In genomic region chr13:60348438-60348837, GRCm38 (mm10) we compare ENCODE assay signal across 19 mouse cellular contexts.
DNase-seq lines count a peak whose midpoint lies in the region; ATAC-seq and TF ChIP-seq lines count a peak whose summit lies in the region.
"Had no signal": no experiment of that assay in that cellular context is flagged by ENCODE, and none has a peak within 500 bp of the region (broad histone marks: within the 10 kb centered on the region; RNA-seq: fewer than 3 reads in every experiment).

No protein-coding gene starts in this region.

- WGBS in hindbrain, embryonic 12.5 days, result 72% methylated on average over 2 of the region's 2 CpGs
- WGBS in hindbrain, postnatal 0 days, result 63% methylated on average over 2 of the region's 2 CpGs
- 45% methylated on average over 2 of the region's 2 CpGs for WGBS in lung, embryonic 16.5 days
- WGBS in limb, embryonic 13.5 days, result 36% methylated on average over 2 of the region's 2 CpGs
- 73% methylated on average over 2 of the region's 2 CpGs for WGBS in heart, embryonic 12.5 days

- H3K79me2 ChIP-seq in myocyte (ENCODE audit: control insufficient read depth, insufficient read depth), result no peaks in the 10 kb centered on the region

- H3K36me3 ChIP-seq in hindbrain, embryonic 12.5 days, result no peaks in the 10 kb centered on the region
- no peaks in the 10 kb centered on the region for H3K36me3 ChIP-seq in hindbrain, postnatal 0 days (ENCODE audit: insufficient read depth, low read length)
- H3K36me3 ChIP-seq in lung, embryonic 16.5 days (ENCODE audit: control insufficient read depth, insufficient read depth, low read length), result no peaks in the 10 kb centered on the region
- no peaks in the 10 kb centered on the region for H3K36me3 ChIP-seq in limb, embryonic 13.5 days
- no peaks in the 10 kb centered on the region for H3K36me3 ChIP-seq in myocyte (ENCODE audit: control insufficient read depth, insufficient read depth)
- no peaks in the 10 kb centered on the region for H3K36me3 ChIP-seq in heart, embryonic 12.5 days
- H3K36me3 ChIP-seq: forebrain, embryonic 10.5 days; heart, embryonic 10.5 days; hindbrain, embryonic 13.5 days had no signal

- H3K4me2 ChIP-seq in hindbrain, embryonic 12.5 days (replicated peaks), result no peak overlapping the region
- H3K4me2 ChIP-seq in hindbrain, postnatal 0 days (ENCODE audit: low read depth, low read length), result no peak overlapping the region
- no peak overlapping the region for H3K4me2 ChIP-seq in lung, embryonic 16.5 days (ENCODE audit: low read depth, low read length)
- H3K4me2 ChIP-seq in limb, embryonic 13.5 days (replicated peaks), result no peak overlapping the region
- peak overlapping the region; percentile 33 for H3K4me2 ChIP-seq in myocyte (ENCODE audit: low read depth)
- H3K4me2 ChIP-seq in heart, embryonic 12.5 days, result no peak overlapping the region
- H3K4me2 ChIP-seq: forebrain, embryonic 13.5 days; hindbrain, embryonic 13.5 days had no signal

- no peak overlapping the region for H3ac ChIP-seq in myocyte (ENCODE audit: control insufficient read depth, insufficient read length)

- no peak for TF ChIP-seq POLR2A in myocyte (IDR thresholded peaks at IDR 0.05; ENCODE audit: insufficient read length, low read depth)

- no peak overlapping the region for H3K4me3 ChIP-seq in hindbrain, embryonic 12.5 days
- no peak overlapping the region for H3K4me3 ChIP-seq in hindbrain, postnatal 0 days (ENCODE audit: low read length)
- no peak overlapping the region for H3K4me3 ChIP-seq in lung, embryonic 16.5 days (ENCODE audit: low read length)
- H3K4me3 ChIP-seq in limb, embryonic 13.5 days, result no peak overlapping the region
- H3K4me3 ChIP-seq in myocyte, result no peak overlapping the region
- no peak overlapping the region for H3K4me3 ChIP-seq in heart, embryonic 12.5 days
- H3K4me3 ChIP-seq: forebrain, embryonic 10.5 days; forebrain, embryonic 13.5 days; heart, adult 2 months; heart, embryonic 10.5 days; hindbrain, embryonic 13.5 days had no signal

- DNase-seq in hindbrain, postnatal 0 days (ENCODE audit: low spot score), result no peak
- no peak for DNase-seq in lung, postnatal 10 days
- DNase-seq in frontal cortex, postnatal 25 days (ENCODE audit: low spot score in 2 of 2), result no peak
- DNase-seq: cerebellum, adult 11 months; cerebellum, adult 8-10 months; cerebellum, postnatal 36 days had no signal

- H3K27me3 ChIP-seq in hindbrain, embryonic 12.5 days, result no peaks in the 10 kb centered on the region
- no peaks in the 10 kb centered on the region for H3K27me3 ChIP-seq in hindbrain, postnatal 0 days (ENCODE audit: insufficient read depth, low read length)
- no peaks in the 10 kb centered on the region for H3K27me3 ChIP-seq in lung, embryonic 16.5 days (ENCODE audit: control insufficient read depth, insufficient read depth, low read depth, low read length)
- no peaks in the 10 kb centered on the region for H3K27me3 ChIP-seq in limb, embryonic 13.5 days
- H3K27me3 ChIP-seq in myocyte (ENCODE audit: control insufficient read depth, insufficient read depth, insufficient read length), result no peaks in the 10 kb centered on the region
- H3K27me3 ChIP-seq in heart, embryonic 12.5 days (replicated peaks), result no peaks in the 10 kb centered on the region
- H3K27me3 ChIP-seq: forebrain, embryonic 13.5 days; hindbrain, embryonic 13.5 days had no signal

- no peaks in the 10 kb centered on the region for H3K9me3 ChIP-seq in hindbrain, embryonic 12.5 days (replicated peaks)
- H3K9me3 ChIP-seq in hindbrain, postnatal 0 days (ENCODE audit: low read length), result no peaks in the 10 kb centered on the region
- H3K9me3 ChIP-seq in lung, embryonic 16.5 days (ENCODE audit: control insufficient read depth, low read length), result no peaks in the 10 kb centered on the region
- no peaks in the 10 kb centered on the region for H3K9me3 ChIP-seq in limb, embryonic 13.5 days
- no peaks in the 10 kb centered on the region for H3K9me3 ChIP-seq in heart, embryonic 12.5 days (replicated peaks)
- H3K9me3 ChIP-seq: forebrain, embryonic 10.5 days; forebrain, embryonic 13.5 days; heart, embryonic 10.5 days; hindbrain, embryonic 13.5 days had no signal

- peaks cover 11% of the 10 kb centered on the region for H3K4me1 ChIP-seq in hindbrain, embryonic 12.5 days
- H3K4me1 ChIP-seq in hindbrain, postnatal 0 days (ENCODE audit: insufficient read depth, low read length), result no peaks in the 10 kb centered on the region
- peaks cover 13% of the 10 kb centered on the region for H3K4me1 ChIP-seq in lung, embryonic 16.5 days (replicated peaks; ENCODE audit: control insufficient read depth, insufficient read depth, low read length)
- H3K4me1 ChIP-seq in limb, embryonic 13.5 days, result peaks cover 32% of the 10 kb centered on the region
- H3K4me1 ChIP-seq in heart, embryonic 12.5 days (replicated peaks), result no peaks in the 10 kb centered on the region
- H3K4me1 ChIP-seq: heart, embryonic 10.5 days had no signal

- no peak for TF ChIP-seq CTCF in hindbrain, postnatal 0 days (IDR thresholded peaks at IDR 0.05; ENCODE audit: low read depth)

- no peak for ATAC-seq in hindbrain, embryonic 12.5 days (ENCODE audit: low FRiP score)
- no peak for ATAC-seq in hindbrain, postnatal 0 days
- 0 out of 2 replicates have a peak, but pooled peaks have one; percentile 34 for ATAC-seq in lung, embryonic 16.5 days (ENCODE audit: low read depth)
- no peak; the same call in 1 of the 2 replicates for ATAC-seq in limb, embryonic 13.5 days (ENCODE audit: low FRiP score, low read depth)
- no peak for ATAC-seq in heart, embryonic 12.5 days (ENCODE audit: insufficient number of reproducible peaks, low FRiP score)
- ATAC-seq: CD4-positive, CD25-positive, alpha-beta regulatory T cell, adult 4 months; forebrain, embryonic 13.5 days; forebrain, embryonic 16.5 days; inflammation-experienced regulatory T-cells, adult 6 months had no signal

- H3K27ac ChIP-seq in hindbrain, embryonic 12.5 days, result 0 out of 2 replicates have a peak overlapping the region, but pooled peaks have one; percentile 13
- no peak overlapping the region for H3K27ac ChIP-seq in hindbrain, postnatal 0 days
- no peak overlapping the region for H3K27ac ChIP-seq in lung, embryonic 16.5 days (ENCODE audit: low read length)
- H3K27ac ChIP-seq in limb, embryonic 13.5 days, result peak overlapping the region; percentile 85
- H3K27ac ChIP-seq in heart, embryonic 12.5 days (ENCODE audit: poor library complexity, severe bottlenecking), result no peak overlapping the region
- H3K27ac ChIP-seq: forebrain, embryonic 13.5 days; heart, adult 2 months; heart, embryonic 10.5 days had no signal

- no peak overlapping the region for H3K9ac ChIP-seq in hindbrain, embryonic 12.5 days
- H3K9ac ChIP-seq in hindbrain, postnatal 0 days (replicated peaks; ENCODE audit: low read length), result no peak overlapping the region
- no peak overlapping the region for H3K9ac ChIP-seq in lung, embryonic 16.5 days (ENCODE audit: low read length)
- H3K9ac ChIP-seq in limb, embryonic 13.5 days, result no peak overlapping the region
- H3K9ac ChIP-seq in heart, embryonic 12.5 days, result no peak overlapping the region
- H3K9ac ChIP-seq: forebrain, embryonic 13.5 days; hindbrain, embryonic 13.5 days had no signal

TF ChIP-seq in myocyte, 11 proteins besides CTCF, POLR2A, EP300 and RAD21:
- TF ChIP-seq TCF3 (IDR thresholded peaks at IDR 0.05; ENCODE audit: insufficient read length, low read depth), result no peak
- no peak for TF ChIP-seq MYOG (IDR thresholded peaks at IDR 0.05; ENCODE audit: control insufficient read depth in 1 of 3, insufficient read depth in 1 of 3, insufficient read length in 2 of 3, low read depth in 2 of 3)
- TF ChIP-seq REST (IDR thresholded peaks at IDR 0.05; ENCODE audit: insufficient read depth, insufficient read length), result no peak
- no peak for TF ChIP-seq MAX (IDR thresholded peaks at IDR 0.05; ENCODE audit: low read depth)
- TF ChIP-seq SRF (IDR thresholded peaks at IDR 0.05; ENCODE audit: control insufficient read depth, insufficient read length, low read depth), result no peak
- no peak for TF ChIP-seq E2F4 (IDR thresholded peaks at IDR 0.05; ENCODE audit: insufficient read depth)
- TF ChIP-seq CEBPB (IDR thresholded peaks at IDR 0.05; ENCODE audit: insufficient read depth, poor library complexity, severe bottlenecking), result no peak
- no peak for TF ChIP-seq POLR2AphosphoS2 (IDR thresholded peaks at IDR 0.05; ENCODE audit: insufficient read length, low read depth)
- no peak for TF ChIP-seq USF1 (IDR thresholded peaks at IDR 0.05; ENCODE audit: low read depth)
- no peak for TF ChIP-seq TCF12 (IDR thresholded peaks at IDR 0.05; ENCODE audit: insufficient read depth, poor library complexity, severe bottlenecking)
- TF ChIP-seq MYOD1 (IDR thresholded peaks at IDR 0.05; ENCODE audit: control insufficient read depth in 1 of 3, insufficient read length in 2 of 3, low read depth in 2 of 3), result no peak

Comparison
In these comparisons a context has a peak if more than half of its experiments do, and no peak if none do; other contexts are left out.
1. H3K27ac ChIP-seq: peak in hindbrain, embryonic 12.5 days (single experiment) and limb, embryonic 13.5 days (single experiment); none in hindbrain, postnatal 0 days (single experiment), lung, embryonic 16.5 days (single experiment) and heart, embryonic 12.5 days (single experiment).